Mouse (Mus musculus) liver, embryonic 14.5 days (tissue): Measurements from ENCODE around the gene Trpv5. TPM values are rescaled to one million over a fixed set of nuclear protein-coding genes. Genes with fewer than 3 reads are reported as not detected.

Source experiments
- ATAC-seq: fragments of 200-750 bp; cut with Nextera tagmentation; 2 replicates; pipeline ENCODE4 v1.8.0; 2017; ENCODE audit warnings: moderate number of reproducible peaks, mild to moderate bottlenecking, moderate library complexity; ENCODE audit not compliant: insufficient read depth
- DNase-seq, 3 experiments: peaks; one replicate each; pipeline ENCODE4 v3.0.0-alpha.2; 2012 to 2013; ENCODE audit warnings: low read depth in 3 of 3, low spot score in 3 of 3
- H3K27ac ChIP-seq: fragments of 300-500 bp; sonication (generic); 2 replicates; pipeline ENCODE4 v1.5.1; 2014; ENCODE audit warnings: moderate library complexity, mild to moderate bottlenecking, control low read depth, inconsistent platforms
- H3K27me3 ChIP-seq: fragments of 300-500 bp; sonication (generic); 2 replicates; pipeline ENCODE4 v1.6.1; 2014; ENCODE audit warnings: mild to moderate bottlenecking, low read length, moderate library complexity; ENCODE audit not compliant: control insufficient read depth, insufficient read depth
- H3K36me3 ChIP-seq: fragments of 300-500 bp; sonication (generic); replicated peaks from 2 replicates; pipeline ENCODE4 v1.6.1; 2014; ENCODE audit warnings: low read depth; ENCODE audit not compliant: control insufficient read depth, insufficient read depth
- H3K4me1 ChIP-seq, 2 experiments: fragments of 200-500 bp in 1 of 2; fragments of 300-500 bp in 1 of 2; sonication (generic) in 1 of 2; replicated peaks; 2 replicates each; pipeline ENCODE4 v1.6.1; 2012 to 2014; ENCODE audit warnings: antibody characterized with exemption in 1 of 2, inconsistent platforms in 1 of 2, low read length in 1 of 2; ENCODE audit not compliant: control insufficient read depth in 2 of 2, insufficient read depth in 2 of 2
- H3K4me2 ChIP-seq: fragments of 300-500 bp; sonication (generic); 2 replicates; pipeline ENCODE4 v1.6.1; 2014; ENCODE audit warnings: low read depth, mild to moderate bottlenecking, control low read depth, moderate library complexity
- H3K4me3 ChIP-seq, 2 experiments: fragments of 200-500 bp in 1 of 2; fragments of 300-500 bp in 1 of 2; sonication (generic) in 1 of 2; 2 replicates each; pipeline ENCODE4 v1.5.1; 2012 to 2014; ENCODE audit warnings: low read depth in 2 of 2, low read length in 2 of 2, mild to moderate bottlenecking in 2 of 2, control low read depth in 1 of 2, inconsistent platforms in 1 of 2, moderate library complexity in 1 of 2; ENCODE audit not compliant: insufficient read depth in 1 of 2
- H3K9ac ChIP-seq: fragments of 300-500 bp; sonication (generic); replicated peaks from 2 replicates; pipeline ENCODE4 v1.6.1; 2014; ENCODE audit warnings: mild to moderate bottlenecking, control low read depth, moderate library complexity
- H3K9me3 ChIP-seq: fragments of 300-500 bp; sonication (generic); 2 replicates; pipeline ENCODE4 v1.6.1; 2016; ENCODE audit warnings: low read length, mixed read lengths; ENCODE audit not compliant: control insufficient read depth
- CTCF ChIP-seq: IDR thresholded peaks from 2 replicates; pipeline ENCODE4 v1.5.1; 2016; ENCODE audit warnings: antibody characterized with exemption, low read depth, control low read depth
- EP300 ChIP-seq: IDR thresholded peaks from 2 replicates; pipeline ENCODE4 v1.6.1; 2016; ENCODE audit warnings: antibody characterized with exemption, low read depth
- WGBS: fragments of 180-500 bp; shearing (Covaris S2); extraction: QIAGEN DNeasy Blood & Tissue Kit; methylation state at CpG from one replicate; pipeline ENCODE4 v1.1.7; 2014; ENCODE audit not compliant: insufficient replicate concordance; 5-methylcytosine and 5-hydroxymethylcytosine counted together
- polyA plus RNA-seq, 2 experiments: library from polyadenylated mRNA; depleted of rRNA in 1 of 2; stranded (reverse) in 1 of 2; unstranded in 1 of 2; fragments of >200 nt; fragmentation: Nextera tagmentation in 1 of 2; extraction: Ambion mirVana in 1 of 2; gene quantifications; 2 replicates each; pipeline versions ENCODE4 v1.2.1 to v1.2.3; 2012 to 2014

Gene Trpv5
- polyA plus RNA-seq, 2 experiments = 0.05 to 0.31 TPM

DNA sequence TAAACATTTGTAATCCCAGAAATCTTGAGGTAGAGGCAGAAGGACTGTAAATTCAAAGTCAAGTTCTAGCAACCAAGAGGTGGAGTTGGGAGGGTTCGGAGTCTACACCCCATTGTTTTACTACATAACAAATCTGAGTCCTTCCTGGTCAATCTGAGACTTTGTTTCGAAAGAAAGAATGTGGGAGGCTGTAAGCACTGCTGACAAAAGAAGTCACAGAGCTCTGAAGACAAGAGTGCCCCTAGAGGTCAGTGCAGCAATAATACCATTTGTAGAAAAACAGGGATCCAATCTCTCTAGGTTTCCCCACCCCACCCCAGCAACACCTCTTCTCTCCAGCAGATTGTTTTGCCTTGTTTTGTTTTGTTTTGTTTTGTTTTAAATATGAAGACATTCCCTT is 18.2 kb downstream of the Trpv5 start:
- no peaks in the 10 kb centered on the region for H3K27me3 ChIP-seq
- no peak for DNase-seq
- H3K36me3 ChIP-seq = no peaks in the 10 kb centered on the region
- no peak for ATAC-seq
- H3K4me1 ChIP-seq = no peaks in the 10 kb centered on the region
- WGBS = 21% methylated on average over 2 of the region's 2 CpGs
- H3K4me3 ChIP-seq = no peak overlapping the region
- H3K9me3 ChIP-seq = no peaks in the 10 kb centered on the region
- TF ChIP-seq EP300 (no peak), CTCF (peak; percentile 53)
- H3K27ac ChIP-seq = no peak overlapping the region
- no peak overlapping the region for H3K4me2 ChIP-seq
- H3K9ac ChIP-seq = no peak overlapping the region

DNA sequence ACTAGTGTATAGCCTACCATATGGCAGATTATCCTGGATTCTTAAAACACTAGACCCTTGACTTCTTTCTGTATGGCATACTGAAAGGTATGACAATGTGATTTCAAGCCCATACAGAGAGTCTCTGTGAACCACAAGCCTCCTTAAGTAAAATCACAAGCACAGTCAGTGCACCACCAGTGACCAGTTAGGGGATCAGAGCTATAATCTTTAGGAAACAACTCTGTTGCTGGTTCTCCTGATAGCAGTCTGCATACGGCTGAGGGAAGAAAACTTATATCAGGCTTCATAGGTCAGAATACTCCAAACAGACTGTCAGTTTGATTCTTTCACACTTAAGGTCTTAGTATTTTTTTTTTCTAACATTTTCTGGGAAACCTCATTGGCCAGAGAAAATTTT is 22.1 kb downstream of the Trpv5 start:
- Histone ChIP-seq H3K27me3 (no peaks in the 10 kb centered on the region), H3K36me3 (no peaks in the 10 kb centered on the region), H3K9me3 (no peaks in the 10 kb centered on the region), H3K27ac (no peak overlapping the region), H3K9ac (no peak overlapping the region), H3K4me1 (peaks cover 0 to 2% of the 10 kb centered on the region in 2 experiments; a peak in 1 of 4 replicates), H3K4me2 (no peak overlapping the region), H3K4me3 (no peak overlapping the region)
- WGBS = 13% methylated on average over 1 of the region's 1 CpGs
- TF ChIP-seq CTCF = no peak
- no peak for TF ChIP-seq EP300
- ATAC-seq (no peak), DNase-seq (no peak)

DNA sequence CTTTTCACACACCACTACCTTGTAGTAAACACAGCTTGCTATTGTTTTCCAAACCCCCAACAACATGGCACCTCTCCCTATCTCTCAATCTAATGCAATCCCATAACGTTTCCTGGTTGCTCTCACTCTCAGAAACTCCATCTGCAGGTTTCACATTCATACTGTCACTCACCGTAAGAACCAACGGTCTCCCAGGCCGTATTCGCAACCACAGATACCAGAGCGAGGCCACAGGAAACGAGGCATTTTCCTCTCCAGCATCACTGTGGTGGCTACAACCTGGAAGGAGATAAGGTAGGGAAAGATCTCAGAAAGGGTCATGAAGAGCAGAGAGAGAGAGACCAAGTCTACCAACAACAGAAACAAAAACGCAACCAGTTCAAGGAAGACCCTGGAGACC is 25.9 kb downstream of the Trpv5 start:
- WGBS = 16% methylated on average over 8 of the region's 8 CpGs
- DNase-seq (no peak), ATAC-seq (no peak)
- H3K9ac ChIP-seq = no peak overlapping the region
- TF ChIP-seq EP300 (no peak), CTCF (no peak)
- peaks cover 0 to 2% of the 10 kb centered on the region in 2 experiments; a peak in 1 of 4 replicates for H3K4me1 ChIP-seq
- no peak overlapping the region for H3K4me2 ChIP-seq
- no peak overlapping the region for H3K27ac ChIP-seq
- no peaks in the 10 kb centered on the region for H3K9me3 ChIP-seq
- H3K27me3 ChIP-seq = no peaks in the 10 kb centered on the region
- no peaks in the 10 kb centered on the region for H3K36me3 ChIP-seq
- H3K4me3 ChIP-seq = no peak overlapping the region

DNA sequence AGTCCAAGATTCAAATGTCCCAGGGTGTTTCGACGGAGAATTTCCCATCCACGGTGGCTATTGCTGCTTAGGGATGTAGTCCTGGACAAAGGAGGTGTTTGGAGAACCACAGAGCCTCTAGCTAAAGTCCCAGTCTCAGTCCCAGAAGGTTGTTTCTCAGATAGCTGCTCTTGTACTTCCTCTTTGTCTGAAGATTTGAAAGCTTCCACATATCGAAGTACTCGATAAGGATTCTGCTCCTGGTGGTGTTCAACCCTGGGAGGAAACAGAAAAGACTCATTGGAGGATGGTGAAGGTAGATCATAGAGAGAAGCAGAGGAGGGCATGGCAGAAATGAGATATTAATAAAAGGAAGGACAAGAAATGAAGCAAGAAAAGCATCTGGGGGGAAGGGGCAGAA is 27.4 kb downstream of the Trpv5 start:
- DNase-seq (no peak), ATAC-seq (no peak)
- Histone ChIP-seq H3K4me1 (peaks cover 0 to 2% of the 10 kb centered on the region in 2 experiments; a peak in 1 of 4 replicates), H3K4me3 (no peak overlapping the region), H3K9me3 (no peaks in the 10 kb centered on the region), H3K9ac (no peak overlapping the region), H3K27me3 (no peaks in the 10 kb centered on the region), H3K4me2 (no peak overlapping the region), H3K27ac (no peak overlapping the region), H3K36me3 (no peaks in the 10 kb centered on the region)
- WGBS = 37% methylated on average over 5 of the region's 5 CpGs
- TF ChIP-seq EP300 (no peak), CTCF (no peak)

DNA sequence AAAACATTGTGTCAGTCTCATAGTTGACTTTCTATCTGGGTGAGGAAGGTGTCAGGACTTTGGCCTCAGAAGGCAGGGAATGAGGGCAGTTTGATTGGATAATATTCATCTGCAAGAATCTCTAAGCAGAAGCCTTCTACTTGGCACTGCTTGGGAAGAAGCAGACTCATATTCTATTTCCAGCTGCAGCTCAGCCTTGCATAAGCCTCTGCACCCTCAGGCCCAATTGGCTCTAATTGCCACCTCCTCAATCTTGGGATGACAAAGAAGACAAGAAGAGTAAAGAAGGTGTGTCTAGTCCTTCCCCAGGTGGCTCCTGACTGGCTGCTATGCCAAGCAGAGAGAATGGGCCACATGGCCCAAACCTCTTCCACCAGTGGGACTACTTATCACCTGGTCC is 33.9 kb downstream of the Trpv5 start:
- DNase-seq = no peak
- H3K27ac ChIP-seq = no peak overlapping the region
- no peaks in the 10 kb centered on the region for H3K9me3 ChIP-seq
- H3K9ac ChIP-seq = no peak overlapping the region
- TF ChIP-seq EP300 = no peak
- no peak for TF ChIP-seq CTCF
- H3K4me2 ChIP-seq = no peak overlapping the region
- H3K4me1 ChIP-seq = no peaks in the 10 kb centered on the region
- no peak overlapping the region for H3K4me3 ChIP-seq
- H3K36me3 ChIP-seq = no peaks in the 10 kb centered on the region
- no peaks in the 10 kb centered on the region for H3K27me3 ChIP-seq
- no peak for ATAC-seq

DNA sequence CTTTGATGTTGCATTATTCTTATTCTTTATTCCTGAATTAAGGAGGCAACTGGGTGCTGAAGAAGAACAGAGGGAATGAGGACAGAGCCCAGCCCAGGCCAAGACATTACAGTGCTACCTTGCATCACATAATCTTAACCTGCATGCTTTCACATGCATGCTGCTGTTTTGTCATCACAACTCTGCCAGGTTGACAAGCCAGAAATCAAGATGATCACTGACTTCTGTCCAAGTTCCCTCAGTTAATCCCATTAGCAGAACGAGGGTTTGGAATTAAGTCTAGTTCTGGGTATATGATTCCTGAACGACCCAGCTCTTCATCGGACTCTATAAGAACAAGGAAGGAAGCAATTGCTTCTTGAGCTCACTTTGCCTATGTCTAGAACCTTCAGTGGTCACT is 34.3 kb downstream of the Trpv5 start:
- no peak for TF ChIP-seq CTCF
- TF ChIP-seq EP300 = no peak

More for the DNA sequence above, 34.3 kb downstream of the Trpv5 start:
- Histone ChIP-seq H3K4me2 (no peak overlapping the region), H3K36me3 (no peaks in the 10 kb centered on the region), H3K9ac (no peak overlapping the region), H3K4me3 (no peak overlapping the region), H3K27ac (no peak overlapping the region), H3K4me1 (no peaks in the 10 kb centered on the region; a peak in 1 of 4 replicates), H3K27me3 (no peaks in the 10 kb centered on the region), H3K9me3 (no peaks in the 10 kb centered on the region)
- DNase-seq = no peak
- WGBS = 73% methylated on average over 3 of the region's 3 CpGs
- no peak for ATAC-seq
